Mouse (Mus musculus) E14TG2a.4 (cell line): Measurements from ENCODE around the gene Mrpl38.
A peak's percentile ranks its signal among the peaks of the same experiment; 100 is the strongest.

ENCODE experiments used
- H3K27me3 ChIP-seq: 2 replicates; pipeline ENCODE4 v1.6.1; 2014; ENCODE audit warnings: low read length, control low read depth; ENCODE audit not compliant: insufficient read depth
- H3K36me3 ChIP-seq: 2 replicates; pipeline ENCODE4 v1.6.1; 2014; ENCODE audit warnings: low read length, control low read depth; ENCODE audit not compliant: insufficient read depth
- H3K4me1 ChIP-seq: replicated peaks from 2 replicates; pipeline ENCODE4 v1.6.1; 2014; ENCODE audit warnings: low read depth, low read length, control low read depth
- H3K4me3 ChIP-seq: replicated peaks from 2 replicates; pipeline ENCODE4 v1.5.1; 2014; ENCODE audit warnings: mild to moderate bottlenecking, low read length
- H3K9me3 ChIP-seq: 2 replicates; pipeline ENCODE4 v1.6.1; 2014; ENCODE audit warnings: low read length, control low read depth
- CTCF ChIP-seq: conservative IDR thresholded peaks from 2 replicates; pipeline ENCODE4 v1.5.1; 2014; ENCODE audit warnings: low read length
- NANOG ChIP-seq: IDR thresholded peaks from 2 replicates; pipeline ENCODE4 v1.6.1; 2014; ENCODE audit warnings: borderline replicate concordance, low read length, mixed read lengths
- POU5F1 ChIP-seq: IDR thresholded peaks from 2 replicates; pipeline ENCODE4 v1.6.1; 2014; ENCODE audit warnings: low read length, borderline replicate concordance

Gene Mrpl38

GRCm38 (mm10) chr11:116132366-116133333 is 6.0 kb downstream of the Mrpl38 start:
- H3K4me3 ChIP-seq = no peak overlapping the region
- H3K27me3 ChIP-seq = peaks cover 43% of the 10 kb centered on the region
- peaks cover 79% of the 10 kb centered on the region for H3K4me1 ChIP-seq
- no peaks in the 10 kb centered on the region for H3K9me3 ChIP-seq
- TF ChIP-seq NANOG (no peak), CTCF (peak; percentile 17; the same call in 1 of the 2 replicates)
- H3K36me3 ChIP-seq = peaks cover 61% of the 10 kb centered on the region

- peaks cover 79% of the 10 kb centered on the region for H3K4me1 ChIP-seq
- peaks cover 47% of the 10 kb centered on the region for H3K27me3 ChIP-seq
- peaks cover 53% of the 10 kb centered on the region for H3K36me3 ChIP-seq
- no peaks in the 10 kb centered on the region for H3K9me3 ChIP-seq
- H3K4me3 ChIP-seq = peak overlapping the region; percentile 79
- no peak for TF ChIP-seq NANOG
Observed at GRCm38 (mm10) chr11:116131349-116132170, 7.1 kb downstream of the Mrpl38 start.

- peak within 1 kb of the TSS; percentile 79 for H3K4me3 ChIP-seq
- TF ChIP-seq CTCF (no peak), POU5F1 (no peak), NANOG (no peak)
- peaks cover 47% of the 10 kb centered on the region for H3K27me3 ChIP-seq
- peaks cover 79% of the 10 kb centered on the region for H3K4me1 ChIP-seq
- no peaks in the 10 kb centered on the region for H3K9me3 ChIP-seq
- H3K36me3 ChIP-seq = peaks cover 44% of the 10 kb centered on the region
Observed at GRCm38 (mm10) chr11:116130488-116131205, 8.0 kb downstream of the Mrpl38 start, which contains the start of gene Trim65. Trim65 (minus strand) TSS chr11:116131128.

DNA sequence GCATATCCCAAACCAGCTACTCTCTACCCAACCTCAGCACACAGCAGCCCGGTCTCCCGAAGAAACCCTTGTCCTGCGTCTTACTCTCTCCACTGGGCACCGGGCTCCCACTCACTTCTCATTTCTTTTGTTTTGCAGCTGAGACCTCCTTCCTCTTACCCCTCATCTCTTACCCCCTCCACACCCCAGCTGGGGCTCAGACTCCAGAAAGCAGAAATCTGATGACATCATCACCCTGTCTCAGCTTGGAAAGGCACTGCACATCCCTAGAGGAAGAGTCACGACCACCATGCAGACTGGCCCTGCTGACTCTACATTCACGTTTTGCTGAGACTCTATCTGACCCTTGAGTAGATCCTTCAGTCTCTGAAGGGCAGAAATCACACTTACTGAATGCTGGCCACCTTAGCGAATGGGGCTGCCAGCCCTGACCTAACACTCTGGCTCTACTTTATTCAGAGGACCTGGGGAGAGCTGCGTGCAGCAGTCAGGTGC is 8.6 kb downstream of the Mrpl38 start:
- Histone ChIP-seq H3K4me3 (peak overlapping the region; percentile 79), H3K9me3 (0 out of 2 replicates have a peak, but pooled peaks cover 3% of the 10 kb centered on the region), H3K4me1 (peaks cover 73% of the 10 kb centered on the region), H3K27me3 (peaks cover 47% of the 10 kb centered on the region), H3K36me3 (peaks cover 38% of the 10 kb centered on the region)
- TF ChIP-seq CTCF (no peak), NANOG (no peak), POU5F1 (no peak)

- Histone ChIP-seq H3K36me3 (peaks cover 30% of the 10 kb centered on the region), H3K4me3 (no peak overlapping the region), H3K9me3 (0 out of 2 replicates have a peak, but pooled peaks cover 3% of the 10 kb centered on the region), H3K4me1 (peaks cover 65% of the 10 kb centered on the region), H3K27me3 (peaks cover 47% of the 10 kb centered on the region)
- TF ChIP-seq NANOG (no peak), POU5F1 (no peak), CTCF (no peak)
Observed at GRCm38 (mm10) chr11:116129091-116129790, 9.4 kb downstream of the Mrpl38 start.

GRCm38 (mm10) chr11:116127986-116128385 is 10.7 kb downstream of the Mrpl38 start:
- TF ChIP-seq NANOG (no peak), POU5F1 (no peak), CTCF (no peak)
- H3K9me3 ChIP-seq = 0 out of 2 replicates have a peak, but pooled peaks cover 3% of the 10 kb centered on the region
- H3K4me1 ChIP-seq = peaks cover 57% of the 10 kb centered on the region
- peaks cover 47% of the 10 kb centered on the region for H3K27me3 ChIP-seq
- H3K36me3 ChIP-seq = peaks cover 18% of the 10 kb centered on the region
- H3K4me3 ChIP-seq = peak overlapping the region; percentile 63; the same call in 1 of the 2 replicates

GRCm38 (mm10) chr11:116127156-116127980 is 11.3 kb downstream of the Mrpl38 start, which contains the start of gene Trim47:
Trim47 (minus strand) TSS chr11:116127210.
- TF ChIP-seq POU5F1 (no peak), NANOG (no peak), CTCF (no peak)
- H3K4me1 ChIP-seq = peaks cover 51% of the 10 kb centered on the region
- peaks cover 11% of the 10 kb centered on the region for H3K36me3 ChIP-seq

More at GRCm38 (mm10) chr11:116127156-116127980, 11.3 kb downstream of the Mrpl38 start, which contains the start of gene Trim47:
- Histone ChIP-seq H3K4me3 (peak within 1 kb of the TSS; percentile 63), H3K9me3 (0 out of 2 replicates have a peak, but pooled peaks cover 3% of the 10 kb centered on the region), H3K27me3 (peaks cover 47% of the 10 kb centered on the region)
